Mouse (Mus musculus): ENCODE data around the gene Strbp. TPM values are rescaled to one million over a fixed set of nuclear protein-coding genes. Genes with fewer than 3 reads are reported as not detected.

The Strbp gene
- 47.7 and 47.9 TPM in 2 replicates for polyA plus RNA-seq (2016; fragmentation: Nextera tagmentation; extraction: Ambion mirVana)

DNA sequence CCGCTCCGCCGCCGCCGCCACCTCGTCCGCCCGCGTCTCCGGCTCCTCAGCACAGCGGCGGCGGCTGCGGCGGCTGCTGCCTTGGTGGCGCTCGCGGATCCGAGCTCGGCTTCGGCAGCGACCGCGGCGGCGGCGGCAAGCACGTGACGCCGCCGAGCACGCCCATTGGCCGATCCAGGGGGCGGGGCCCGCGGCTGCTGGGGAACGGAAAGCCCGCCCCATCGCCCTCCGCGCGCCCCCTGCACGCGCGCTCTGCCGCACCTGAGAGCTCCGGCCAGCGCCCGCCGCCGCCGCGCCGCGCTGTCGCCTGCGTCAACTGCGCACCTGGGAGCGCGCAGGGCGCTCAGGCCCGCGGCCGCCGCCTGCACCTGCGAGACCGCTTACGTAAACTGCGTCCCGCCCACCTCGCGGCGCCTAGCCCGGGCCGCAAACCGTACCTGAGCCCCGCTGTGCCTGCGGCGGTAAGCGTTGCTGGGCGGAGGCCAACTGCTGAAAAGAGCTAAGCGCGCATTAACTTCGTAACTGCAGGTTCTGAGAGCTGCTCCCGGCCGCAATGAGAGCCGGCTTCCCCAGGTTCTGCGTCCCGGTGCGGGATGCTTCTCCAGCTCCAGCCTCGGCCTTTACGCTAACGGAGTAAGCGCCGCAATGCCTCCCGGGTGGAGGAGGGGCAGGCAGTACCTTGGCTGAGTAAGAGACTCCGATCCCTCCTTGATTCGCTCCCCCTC is at the start of gene Strbp:
Gene Strbp, minus strand, starts transcription at position 630 of the 725 bp plus-strand sequence.
- peak within 1 kb of the TSS; percentile 86 for H3K27ac ChIP-seq
- 0 out of 2 replicates have a peak, but pooled peaks cover 4% of the 10 kb centered on the region for H3K36me3 ChIP-seq
- H3K4me3 ChIP-seq = peak within 1 kb of the TSS; percentile 68
- H3K27me3 ChIP-seq = peaks cover 10% of the 10 kb centered on the region; the same call in 1 of the 2 replicates
- H3K9me3 ChIP-seq = no peaks in the 10 kb centered on the region
- H3K9ac ChIP-seq = peak within 1 kb of the TSS; percentile 80
- peaks cover 15% of the 10 kb centered on the region for H3K4me1 ChIP-seq
- under 1% methylated on average over 93 of the region's 98 CpGs for WGBS
- peak within 1 kb of the TSS; percentile 88 for H3K4me2 ChIP-seq (replicated peaks)
- ATAC-seq (ENCODE audit: insufficient number of reproducible peaks, insufficient read depth, low FRiP score, low TSS enrichment) = peak; percentile 81

DNA sequence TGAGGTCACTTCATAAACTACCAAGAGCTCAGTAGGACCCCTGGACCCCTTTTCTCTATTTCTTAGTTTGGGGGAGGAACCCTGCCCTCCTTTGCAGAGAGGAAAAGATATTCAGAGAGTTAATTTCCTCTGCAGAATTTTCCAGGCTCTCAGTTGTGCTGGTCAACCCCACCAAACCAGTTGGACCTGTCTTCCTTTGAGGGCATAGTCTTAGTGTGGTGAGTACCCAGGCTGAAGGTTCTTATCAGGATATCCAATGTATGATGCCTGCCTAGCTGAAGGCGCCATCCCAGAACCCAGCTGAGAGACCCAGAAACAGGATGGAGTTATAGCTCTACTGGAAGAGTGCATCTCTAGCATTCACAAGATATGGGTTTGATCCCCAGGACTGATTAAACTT is 47.5 kb upstream of the Strbp start:
- Histone ChIP-seq H3K4me3 (no peak overlapping the region), H3K4me1 (peaks cover 20% of the 10 kb centered on the region; the same call in 1 of the 2 replicates), H3K9ac (no peak overlapping the region), H3K27ac (no peak overlapping the region), H3K27me3 (0 out of 2 replicates have a peak, but pooled peaks cover 2% of the 10 kb centered on the region), H3K4me2 (replicated peaks) (no peak overlapping the region), H3K36me3 (no peaks in the 10 kb centered on the region), H3K9me3 (no peaks in the 10 kb centered on the region)
- no peak for ATAC-seq (ENCODE audit: insufficient number of reproducible peaks, insufficient read depth, low FRiP score, low TSS enrichment)
- 92% methylated on average over 1 of the region's 1 CpGs for WGBS

DNA sequence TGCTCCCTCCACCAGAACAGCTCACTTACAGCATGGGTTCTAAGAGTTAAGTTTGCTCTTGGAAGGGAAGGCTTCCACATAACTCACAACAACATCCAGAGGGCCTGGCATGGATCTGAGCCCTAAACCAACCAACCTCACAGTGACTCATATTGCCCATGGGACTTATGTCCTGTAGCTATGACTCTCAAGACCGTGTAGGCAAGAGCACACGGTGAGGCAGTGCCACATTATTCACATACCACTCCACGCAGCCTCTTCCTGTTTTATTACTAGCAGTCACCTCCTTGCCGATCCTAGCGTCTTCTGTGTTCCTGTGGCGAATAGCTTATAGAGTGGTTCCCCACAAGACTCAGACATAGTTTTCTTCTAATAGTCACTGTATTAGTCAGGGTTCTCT is 45.7 kb upstream of the Strbp start:
- peaks cover 16% of the 10 kb centered on the region; the same call in 1 of the 2 replicates for H3K4me1 ChIP-seq
- H3K9ac ChIP-seq = no peak overlapping the region
- H3K4me3 ChIP-seq = no peak overlapping the region
- H3K4me2 ChIP-seq (replicated peaks) = no peak overlapping the region
- no peaks in the 10 kb centered on the region for H3K9me3 ChIP-seq
- no peak for ATAC-seq (ENCODE audit: insufficient number of reproducible peaks, insufficient read depth, low FRiP score, low TSS enrichment)
- 0 out of 2 replicates have a peak, but pooled peaks cover 2% of the 10 kb centered on the region for H3K27me3 ChIP-seq
- H3K27ac ChIP-seq = no peak overlapping the region
- 75% methylated on average over 6 of the region's 6 CpGs for WGBS
- H3K36me3 ChIP-seq = no peaks in the 10 kb centered on the region

DNA sequence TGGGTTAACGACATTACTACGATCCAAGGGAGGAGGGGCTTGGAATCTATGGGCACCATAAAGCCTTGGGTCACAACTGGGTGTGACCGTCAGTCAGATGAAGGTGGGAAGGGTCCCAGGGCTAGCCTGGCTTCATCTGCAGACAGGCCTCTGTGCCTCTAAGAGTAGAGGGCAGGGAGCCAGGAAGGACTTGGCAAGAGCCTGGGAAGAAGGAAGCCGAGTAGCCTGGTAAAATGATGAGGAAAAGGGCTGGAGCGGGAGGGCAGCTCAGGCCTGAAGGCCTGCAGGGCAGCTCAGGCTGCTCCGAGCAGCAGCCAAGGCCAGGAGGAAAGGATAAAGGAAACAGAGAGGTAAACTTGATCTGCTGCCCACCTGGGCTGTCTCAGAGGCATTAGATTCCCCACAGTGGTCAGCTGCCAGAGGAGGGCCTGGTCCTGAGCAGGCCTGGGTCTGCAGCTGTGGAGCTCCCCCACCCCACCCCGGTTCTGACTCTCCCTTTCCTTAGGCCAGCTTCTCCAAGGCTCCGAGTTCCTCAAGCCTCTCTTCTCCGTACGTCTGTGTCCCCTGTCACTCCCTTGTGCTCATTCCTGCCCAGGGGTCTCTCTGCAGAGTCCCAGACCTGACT is 44.9 kb upstream of the Strbp start:
- Histone ChIP-seq H3K27me3 (0 out of 2 replicates have a peak, but pooled peaks cover 2% of the 10 kb centered on the region), H3K4me1 (peaks cover 16% of the 10 kb centered on the region; the same call in 1 of the 2 replicates), H3K4me2 (replicated peaks) (no peak overlapping the region), H3K9me3 (no peaks in the 10 kb centered on the region), H3K9ac (0 out of 2 replicates have a peak overlapping the region, but pooled peaks have one; percentile 3), H3K4me3 (no peak overlapping the region), H3K36me3 (no peaks in the 10 kb centered on the region), H3K27ac (0 out of 2 replicates have a peak overlapping the region, but pooled peaks have one; percentile 37)
- 52% methylated on average over 10 of the region's 10 CpGs for WGBS
- no peak for ATAC-seq (ENCODE audit: insufficient number of reproducible peaks, insufficient read depth, low FRiP score, low TSS enrichment)

DNA sequence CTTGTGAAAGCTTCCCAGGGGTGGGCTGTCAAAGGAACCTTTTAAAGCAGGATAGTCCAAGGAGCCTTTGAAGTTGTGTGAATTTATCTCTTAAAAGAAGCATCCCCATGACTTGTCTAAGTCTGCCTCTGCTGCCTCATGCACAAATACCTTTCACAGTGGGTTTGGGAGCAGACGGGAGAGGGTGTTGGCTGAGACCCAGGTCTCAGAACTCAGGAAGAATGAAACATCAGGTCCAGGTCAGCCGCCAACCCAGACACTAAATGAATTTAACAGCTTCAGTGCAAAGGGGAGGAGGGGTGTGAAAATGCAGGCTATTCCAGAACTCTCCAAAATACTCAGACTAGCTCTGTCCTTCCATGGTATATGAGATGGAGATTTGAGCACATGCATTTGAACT is 44.2 kb upstream of the Strbp start:
- Histone ChIP-seq H3K9ac (no peak overlapping the region), H3K9me3 (no peaks in the 10 kb centered on the region), H3K4me1 (peaks cover 16% of the 10 kb centered on the region; the same call in 1 of the 2 replicates), H3K27me3 (0 out of 2 replicates have a peak, but pooled peaks cover 2% of the 10 kb centered on the region), H3K36me3 (no peaks in the 10 kb centered on the region), H3K4me3 (no peak overlapping the region), H3K4me2 (replicated peaks) (no peak overlapping the region), H3K27ac (no peak overlapping the region)
- ATAC-seq (ENCODE audit: insufficient number of reproducible peaks, insufficient read depth, low FRiP score, low TSS enrichment) = no peak
- WGBS = 53% methylated on average over 2 of the region's 2 CpGs

DNA sequence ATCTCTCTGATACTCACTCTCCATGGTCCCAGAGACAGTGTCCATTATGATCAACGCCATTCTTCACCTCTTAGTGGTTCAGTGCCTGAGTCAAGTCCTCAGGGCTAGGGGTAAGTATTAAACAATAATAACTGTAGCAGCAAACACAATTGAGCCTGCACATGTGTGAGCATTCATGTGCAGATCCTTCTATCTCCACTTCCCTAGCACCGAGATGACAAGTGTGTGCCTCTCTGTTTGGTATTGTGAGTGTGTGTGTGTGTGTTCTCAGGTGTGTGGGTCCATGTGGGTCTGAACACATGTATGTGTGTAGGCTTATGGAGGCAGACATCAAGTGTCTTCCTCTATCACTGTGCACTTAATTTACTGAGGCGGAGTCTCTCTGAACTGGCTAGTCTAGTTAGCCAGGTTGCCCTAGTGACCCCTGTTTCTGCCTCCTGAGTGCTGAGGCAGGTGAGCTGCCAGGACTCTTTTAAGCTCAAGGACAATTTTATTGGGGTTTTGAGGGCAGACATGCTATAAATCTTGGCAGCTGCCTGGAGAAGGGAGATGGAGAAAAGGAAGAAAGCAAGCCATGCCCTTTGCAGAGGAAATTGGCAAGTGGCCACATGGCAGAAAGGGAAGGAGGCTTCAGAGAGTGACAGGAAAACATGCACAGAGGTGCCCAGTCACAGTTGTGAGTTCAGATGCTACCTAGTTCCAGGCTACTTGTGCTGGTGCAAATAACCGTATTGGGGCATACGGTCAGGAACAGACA is 42.8 kb upstream of the Strbp start:
- no peak overlapping the region for H3K4me2 ChIP-seq (replicated peaks)
- no peak overlapping the region for H3K4me3 ChIP-seq
- 89% methylated on average over 5 of the region's 5 CpGs for WGBS
- no peak for ATAC-seq (ENCODE audit: insufficient number of reproducible peaks, insufficient read depth, low FRiP score, low TSS enrichment)
- no peak overlapping the region for H3K9ac ChIP-seq
- H3K36me3 ChIP-seq = no peaks in the 10 kb centered on the region
- H3K27ac ChIP-seq = no peak overlapping the region
- H3K4me1 ChIP-seq = peaks cover 16% of the 10 kb centered on the region
- no peaks in the 10 kb centered on the region for H3K9me3 ChIP-seq
- 0 out of 2 replicates have a peak, but pooled peaks cover 2% of the 10 kb centered on the region for H3K27me3 ChIP-seq

DNA sequence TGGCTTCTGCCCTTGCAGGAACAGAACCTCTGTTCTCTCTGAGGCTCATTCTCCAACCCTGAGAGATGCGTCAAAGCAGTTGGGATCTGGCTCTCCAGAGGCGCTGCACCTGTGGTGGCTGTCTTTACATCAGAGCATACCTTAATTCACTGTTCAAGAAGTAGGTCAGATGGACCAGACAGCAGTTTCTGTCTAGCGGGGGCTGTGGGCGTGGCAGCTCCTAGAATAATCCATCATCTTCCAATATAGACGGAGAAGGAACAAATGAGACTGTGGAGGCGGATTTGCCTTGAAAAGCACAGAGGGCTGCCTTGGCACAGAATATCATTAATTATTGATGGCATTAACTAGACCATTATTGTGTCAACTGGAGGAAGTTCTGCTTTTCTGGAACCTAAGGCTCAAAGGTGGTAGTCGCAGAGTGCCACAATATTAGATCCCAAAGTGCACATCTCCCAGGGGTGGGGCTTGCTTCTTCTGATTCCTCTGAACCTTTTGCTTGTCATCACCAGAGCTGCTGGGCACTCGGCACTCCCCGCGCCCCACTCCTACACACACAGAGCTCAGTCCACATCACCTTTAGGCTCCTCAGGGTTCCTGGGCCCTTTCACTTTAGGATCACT is 41.2 kb upstream of the Strbp start:
- ATAC-seq (ENCODE audit: insufficient number of reproducible peaks, insufficient read depth, low FRiP score, low TSS enrichment) = no peak

DNA sequence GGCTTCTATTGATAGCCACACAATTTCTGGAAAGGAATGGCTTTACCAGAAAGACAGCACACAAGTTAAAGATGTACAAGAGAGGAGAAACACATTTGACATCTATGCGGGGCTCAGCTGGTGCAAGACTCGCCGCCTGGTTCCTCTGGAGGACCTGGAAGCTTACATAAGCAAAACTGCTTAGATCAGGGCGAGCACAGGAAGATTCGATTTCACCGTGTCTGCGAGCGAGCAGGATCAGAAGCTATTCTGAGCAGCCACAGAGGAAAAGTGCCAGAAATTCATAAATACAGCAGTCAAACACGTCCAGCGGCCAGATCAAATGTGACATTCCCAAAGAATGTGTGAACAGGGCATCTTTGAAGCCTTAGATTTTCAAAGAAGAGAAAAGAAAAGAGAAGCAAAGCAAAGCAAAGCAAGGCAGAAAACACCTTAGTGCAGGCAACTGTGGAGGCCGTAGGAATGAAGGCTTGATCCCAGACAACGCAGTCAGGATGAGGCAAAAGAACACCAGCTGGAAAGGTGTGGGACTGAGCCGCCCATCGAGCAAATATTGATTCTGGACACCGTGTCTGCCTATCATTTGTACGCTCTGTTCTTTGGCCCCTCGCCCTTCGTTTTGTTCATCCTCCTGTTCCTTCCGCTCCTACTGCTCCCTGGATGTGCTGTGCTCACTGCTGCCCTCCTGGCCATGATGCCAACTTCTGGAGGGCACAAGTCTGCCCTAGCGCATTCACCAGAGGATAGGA is 38.3 kb upstream of the Strbp start:
- H3K4me2 ChIP-seq (replicated peaks) = no peak overlapping the region
- 66% methylated on average over 20 of the region's 20 CpGs for WGBS
- no peak overlapping the region for H3K27ac ChIP-seq
- no peaks in the 10 kb centered on the region for H3K27me3 ChIP-seq
- no peaks in the 10 kb centered on the region for H3K36me3 ChIP-seq
- H3K9ac ChIP-seq = no peak overlapping the region
- no peak for ATAC-seq (ENCODE audit: insufficient number of reproducible peaks, insufficient read depth, low FRiP score, low TSS enrichment)
- H3K9me3 ChIP-seq = no peaks in the 10 kb centered on the region
- no peaks in the 10 kb centered on the region; the same call in 1 of the 2 replicates for H3K4me1 ChIP-seq
- H3K4me3 ChIP-seq = no peak overlapping the region

More for the DNA sequence above, 41.2 kb upstream of the Strbp start:
- Histone ChIP-seq H3K4me3 (no peak overlapping the region), H3K4me2 (replicated peaks) (no peak overlapping the region), H3K9ac (no peak overlapping the region), H3K27me3 (0 out of 2 replicates have a peak, but pooled peaks cover 2% of the 10 kb centered on the region), H3K9me3 (no peaks in the 10 kb centered on the region), H3K27ac (no peak overlapping the region), H3K4me1 (peaks cover 16% of the 10 kb centered on the region), H3K36me3 (no peaks in the 10 kb centered on the region)
- WGBS = 93% methylated on average over 10 of the region's 10 CpGs

DNA sequence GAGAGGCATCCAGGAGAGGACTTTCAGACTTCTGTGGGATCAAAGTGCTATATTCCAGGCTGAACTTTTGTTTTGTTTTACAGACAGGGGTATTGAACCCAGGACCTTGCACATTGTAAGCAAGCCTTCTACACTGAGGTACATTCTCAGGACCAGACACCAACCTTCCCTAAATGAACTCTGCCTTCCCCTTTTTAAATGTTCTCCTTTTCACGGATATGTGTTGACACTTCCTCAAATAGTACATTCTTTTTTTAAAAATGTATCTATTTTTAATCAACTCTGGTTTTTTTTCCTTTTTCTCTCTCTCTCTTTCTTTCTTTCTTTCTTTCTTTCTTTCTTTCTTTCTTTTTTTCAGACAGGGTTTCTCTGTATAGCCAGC is 32.1 kb upstream of the Strbp start:
- ATAC-seq (ENCODE audit: insufficient number of reproducible peaks, insufficient read depth, low FRiP score, low TSS enrichment) = no peak
- H3K4me1 ChIP-seq = peaks cover 7% of the 10 kb centered on the region; the same call in 1 of the 2 replicates
- no peaks in the 10 kb centered on the region for H3K9me3 ChIP-seq
- H3K36me3 ChIP-seq = no peaks in the 10 kb centered on the region
- H3K9ac ChIP-seq = no peak overlapping the region
- H3K4me3 ChIP-seq = no peak overlapping the region
- WGBS = 79% methylated on average over 1 of the region's 1 CpGs
- no peak overlapping the region for H3K27ac ChIP-seq
- no peaks in the 10 kb centered on the region for H3K27me3 ChIP-seq
- peak overlapping the region; percentile 35 for H3K4me2 ChIP-seq (replicated peaks)

DNA sequence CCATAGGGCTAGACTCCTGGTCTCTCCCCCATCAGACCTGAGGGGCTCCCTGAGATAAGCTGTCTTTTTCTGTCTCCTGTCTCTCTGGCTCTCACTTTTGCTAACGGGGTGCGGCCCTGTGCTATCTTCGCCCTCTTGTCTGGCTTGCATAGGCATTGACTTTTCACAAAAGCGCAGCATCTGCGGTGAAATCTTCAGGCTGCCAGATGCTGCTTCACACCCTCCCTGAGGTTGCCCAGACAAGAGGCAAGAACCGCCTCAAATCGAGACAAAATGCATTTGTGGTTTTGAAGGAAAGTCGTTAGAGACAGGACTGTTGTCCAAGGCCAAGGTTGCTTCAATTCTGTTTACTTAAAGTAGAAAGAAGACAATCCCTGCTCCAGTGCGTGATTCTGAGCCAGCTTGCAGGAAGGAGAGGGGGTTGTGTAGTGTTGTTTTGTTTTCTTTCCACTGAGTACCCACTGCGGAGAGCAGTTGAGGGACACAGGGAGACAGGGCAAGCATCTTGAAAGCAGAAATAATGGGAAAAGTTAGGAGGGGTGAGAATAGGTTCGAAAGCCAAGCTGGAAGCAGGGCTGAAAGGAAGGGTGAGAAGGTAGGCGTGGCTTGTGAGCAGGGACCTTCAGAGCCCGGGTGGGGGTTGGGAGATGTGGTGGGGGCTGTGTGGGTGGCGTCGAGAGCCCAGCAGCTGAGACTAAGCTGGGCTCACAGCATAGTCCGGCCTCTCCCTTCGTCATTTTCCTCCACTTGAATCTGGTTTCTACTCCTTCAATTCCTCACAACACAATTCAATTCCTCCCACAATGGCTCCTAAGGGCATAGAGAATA is 31.5 kb upstream of the Strbp start:
- WGBS = 18% methylated on average over 17 of the region's 17 CpGs
- no peak overlapping the region for H3K4me3 ChIP-seq
- no peak for ATAC-seq (ENCODE audit: insufficient number of reproducible peaks, insufficient read depth, low FRiP score, low TSS enrichment)
- peak overlapping the region; percentile 35 for H3K4me2 ChIP-seq (replicated peaks)
- H3K27me3 ChIP-seq = no peaks in the 10 kb centered on the region
- H3K36me3 ChIP-seq = no peaks in the 10 kb centered on the region
- peaks cover 7% of the 10 kb centered on the region; the same call in 1 of the 2 replicates for H3K4me1 ChIP-seq
- no peaks in the 10 kb centered on the region for H3K9me3 ChIP-seq
- H3K27ac ChIP-seq = no peak overlapping the region
- no peak overlapping the region for H3K9ac ChIP-seq

Measured in embryonic facial prominence, embryonic 12.5 days (tissue).